Mouse (Mus musculus): Measurements from ENCODE around the gene Olfr374.

GRCm38 (mm10) chr8:72131901-72132300 is 25.1 kb downstream of the Olfr374 start:
- no peak for TF ChIP-seq CTCF (conservative IDR thresholded peaks at IDR 0.05; ENCODE audit: low read length)
- no peak for TF ChIP-seq NANOG (IDR thresholded peaks at IDR 0.05; ENCODE audit: borderline replicate concordance, low read length)
